Mouse (Mus musculus) forebrain, embryonic 16.5 days (tissue): ENCODE results near the gene 2410131K14Rik. TPM values are rescaled to one million over a fixed set of nuclear protein-coding genes. Genes with fewer than 3 reads are reported as not detected.

Source experiments
- ATAC-seq: fragments of 200-750 bp; cut with Nextera tagmentation; 2 replicates; pipeline ENCODE4 v1.8.0; 2017; ENCODE audit warnings: mild to moderate bottlenecking, moderate library complexity
- H3K27ac ChIP-seq: fragments of 300-500 bp; sonication (generic); 2 replicates; pipeline ENCODE4 v1.5.1; 2014; ENCODE audit warnings: low read length, control low read depth
- H3K27me3 ChIP-seq: fragments of 300-500 bp; sonication (generic); replicated peaks from 2 replicates; pipeline ENCODE4 v1.6.1; 2014; ENCODE audit warnings: low read length; ENCODE audit not compliant: control insufficient read depth, insufficient read depth
- H3K36me3 ChIP-seq: fragments of 300-500 bp; sonication (generic); 2 replicates; pipeline ENCODE4 v1.6.1; 2014; ENCODE audit not compliant: control insufficient read depth, insufficient read depth
- H3K4me1 ChIP-seq: fragments of 300-500 bp; sonication (generic); replicated peaks from 2 replicates; pipeline ENCODE4 v1.6.1; 2014; ENCODE audit warnings: low read length; ENCODE audit not compliant: control insufficient read depth, insufficient read depth
- H3K4me2 ChIP-seq: fragments of 300-500 bp; sonication (generic); 2 replicates; pipeline ENCODE4 v1.6.1; 2014; ENCODE audit warnings: mild to moderate bottlenecking, low read length, control low read depth
- H3K4me3 ChIP-seq: fragments of 300-500 bp; sonication (generic); replicated peaks from 2 replicates; pipeline ENCODE4 v1.5.1; 2014; ENCODE audit warnings: mild to moderate bottlenecking, low read length, control low read depth
- H3K9ac ChIP-seq: fragments of 300-500 bp; sonication (generic); replicated peaks from 2 replicates; pipeline ENCODE4 v1.6.1; 2014; ENCODE audit warnings: low read depth, low read length, control low read depth
- H3K9me3 ChIP-seq: fragments of 300-500 bp; sonication (generic); 2 replicates; pipeline ENCODE4 v1.6.1; 2016; ENCODE audit warnings: low read length; ENCODE audit not compliant: control insufficient read depth
- WGBS: fragments of 180-500 bp; shearing (Covaris S2); extraction: QIAGEN DNeasy Blood & Tissue Kit; methylation state at CpG from one replicate; pipeline ENCODE4 v1.1.7; 2014; 5-methylcytosine and 5-hydroxymethylcytosine counted together
- polyA plus RNA-seq: library from polyadenylated mRNA; unstranded; fragments of >200 nt; fragmentation: Nextera tagmentation; extraction: Ambion mirVana; gene quantifications from 2 replicates; pipeline ENCODE4 v1.2.1, GENCODE M21; 2015

The 2410131K14Rik gene
- polyA plus RNA-seq, 1 experiment from 2014 or later, result 18.6 TPM

GRCm38 (mm10) chr5:118271449-118272110, 26.6 kb downstream of the 2410131K14Rik start:
- H3K27ac ChIP-seq, result no peak overlapping the region
- H3K4me3 ChIP-seq, result no peak overlapping the region
- peaks cover 54% of the 10 kb centered on the region for H3K4me1 ChIP-seq
- ATAC-seq, result no peak
- H3K9me3 ChIP-seq, result no peaks in the 10 kb centered on the region
- no peaks in the 10 kb centered on the region for H3K36me3 ChIP-seq
- WGBS, result 36% methylated on average over 10 of the region's 10 CpGs
- H3K27me3 ChIP-seq, result no peaks in the 10 kb centered on the region; the same call in 1 of the 2 replicates
- no peak overlapping the region for H3K4me2 ChIP-seq
- H3K9ac ChIP-seq, result no peak overlapping the region

- ATAC-seq, result no peak
- Histone ChIP-seq H3K27me3 (no peaks in the 10 kb centered on the region; the same call in 1 of the 2 replicates), H3K36me3 (no peaks in the 10 kb centered on the region), H3K4me2 (no peak overlapping the region), H3K9me3 (no peaks in the 10 kb centered on the region), H3K27ac (no peak overlapping the region), H3K9ac (no peak overlapping the region), H3K4me3 (no peak overlapping the region), H3K4me1 (peaks cover 57% of the 10 kb centered on the region)
- WGBS, result 20% methylated on average over 7 of the region's 7 CpGs
Measured at GRCm38 (mm10) chr5:118273446-118273845, 28.4 kb downstream of the 2410131K14Rik start.

- Histone ChIP-seq H3K4me1 (peaks cover 53% of the 10 kb centered on the region), H3K9ac (0 out of 2 replicates have a peak overlapping the region, but pooled peaks have one; percentile 13), H3K9me3 (no peaks in the 10 kb centered on the region), H3K4me2 (peak overlapping the region; percentile 39), H3K27ac (peak overlapping the region; percentile 67), H3K4me3 (0 out of 2 replicates have a peak overlapping the region, but pooled peaks have one; percentile 7), H3K27me3 (no peaks in the 10 kb centered on the region; the same call in 1 of the 2 replicates), H3K36me3 (no peaks in the 10 kb centered on the region)
- ATAC-seq, result peak; percentile 86
- WGBS, result 5% methylated on average over 9 of the region's 9 CpGs
Measured at GRCm38 (mm10) chr5:118274546-118274945, 29.5 kb downstream of the 2410131K14Rik start.

GRCm38 (mm10) chr5:118276281-118276680, 31.3 kb downstream of the 2410131K14Rik start:
- Histone ChIP-seq H3K4me2 (no peak overlapping the region), H3K9ac (no peak overlapping the region), H3K9me3 (no peaks in the 10 kb centered on the region), H3K4me3 (no peak overlapping the region), H3K36me3 (no peaks in the 10 kb centered on the region), H3K27me3 (no peaks in the 10 kb centered on the region), H3K4me1 (peaks cover 47% of the 10 kb centered on the region), H3K27ac (no peak overlapping the region)
- WGBS, result 29% methylated on average over 7 of the region's 7 CpGs
- ATAC-seq, result no peak

- Histone ChIP-seq H3K36me3 (no peaks in the 10 kb centered on the region), H3K9me3 (no peaks in the 10 kb centered on the region), H3K4me3 (no peak overlapping the region), H3K27ac (no peak overlapping the region), H3K4me1 (peaks cover 43% of the 10 kb centered on the region), H3K27me3 (no peaks in the 10 kb centered on the region), H3K4me2 (no peak overlapping the region), H3K9ac (no peak overlapping the region)
- ATAC-seq, result no peak
- 12% methylated on average over 8 of the region's 8 CpGs for WGBS
Measured at GRCm38 (mm10) chr5:118276711-118277110, 31.7 kb downstream of the 2410131K14Rik start.

GRCm38 (mm10) chr5:118277741-118278495, 32.9 kb downstream of the 2410131K14Rik start:
- 90% methylated on average over 18 of the region's 18 CpGs for whole genome bisulfite sequencing
- no peaks in the 10 kb centered on the region for H3K9me3 ChIP-seq
- H3K27ac ChIP-seq, result no peak overlapping the region
- H3K4me1 ChIP-seq, result peaks cover 33% of the 10 kb centered on the region
- H3K9ac ChIP-seq, result no peak overlapping the region
- no peaks in the 10 kb centered on the region for H3K36me3 ChIP-seq
- H3K27me3 ChIP-seq, result no peaks in the 10 kb centered on the region
- no peak for ATAC-seq
- H3K4me3 ChIP-seq, result no peak overlapping the region
- no peak overlapping the region for H3K4me2 ChIP-seq

- no peak for ATAC-seq
- H3K36me3 ChIP-seq, result no peaks in the 10 kb centered on the region
- H3K4me2 ChIP-seq, result no peak overlapping the region
- no peak overlapping the region for H3K9ac ChIP-seq
- no peak overlapping the region for H3K27ac ChIP-seq
- H3K4me3 ChIP-seq, result no peak overlapping the region
- H3K27me3 ChIP-seq, result no peaks in the 10 kb centered on the region
- peaks cover 18% of the 10 kb centered on the region for H3K4me1 ChIP-seq
- WGBS, result 92% methylated on average over 4 of the region's 4 CpGs
- H3K9me3 ChIP-seq, result no peaks in the 10 kb centered on the region
Measured at GRCm38 (mm10) chr5:118291453-118291852, 46.4 kb downstream of the 2410131K14Rik start.

GRCm38 (mm10) chr5:118292476-118292875, 47.4 kb downstream of the 2410131K14Rik start:
- Histone ChIP-seq H3K27ac (no peak overlapping the region), H3K9me3 (no peaks in the 10 kb centered on the region)
- 39% methylated on average over 4 of the region's 4 CpGs for WGBS

GRCm38 (mm10) chr5:118294086-118294864, 49.2 kb downstream of the 2410131K14Rik start:
- H3K4me3 ChIP-seq, result peak overlapping the region; percentile 15; the same call in 1 of the 2 replicates

More at GRCm38 (mm10) chr5:118292476-118292875, 47.4 kb downstream of the 2410131K14Rik start:
- H3K4me3 ChIP-seq, result no peak overlapping the region
- no peak for ATAC-seq
- peaks cover 21% of the 10 kb centered on the region for H3K4me1 ChIP-seq
- no peaks in the 10 kb centered on the region for H3K27me3 ChIP-seq
- no peak overlapping the region for H3K4me2 ChIP-seq
- H3K9ac ChIP-seq, result no peak overlapping the region
- no peaks in the 10 kb centered on the region for H3K36me3 ChIP-seq

More at GRCm38 (mm10) chr5:118294086-118294864, 49.2 kb downstream of the 2410131K14Rik start:
- H3K36me3 ChIP-seq, result no peaks in the 10 kb centered on the region
- peak overlapping the region; percentile 84 for H3K27ac ChIP-seq
- peaks cover 28% of the 10 kb centered on the region for H3K4me1 ChIP-seq
- H3K9me3 ChIP-seq, result no peaks in the 10 kb centered on the region
- WGBS, result 9% methylated on average over 23 of the region's 23 CpGs
- H3K4me2 ChIP-seq, result peak overlapping the region; percentile 33
- ATAC-seq, result peak; percentile 92
- H3K27me3 ChIP-seq, result no peaks in the 10 kb centered on the region
- H3K9ac ChIP-seq, result no peak overlapping the region
